Mouse (Mus musculus): ENCODE results near the gene Hoxb4.

DNA sequence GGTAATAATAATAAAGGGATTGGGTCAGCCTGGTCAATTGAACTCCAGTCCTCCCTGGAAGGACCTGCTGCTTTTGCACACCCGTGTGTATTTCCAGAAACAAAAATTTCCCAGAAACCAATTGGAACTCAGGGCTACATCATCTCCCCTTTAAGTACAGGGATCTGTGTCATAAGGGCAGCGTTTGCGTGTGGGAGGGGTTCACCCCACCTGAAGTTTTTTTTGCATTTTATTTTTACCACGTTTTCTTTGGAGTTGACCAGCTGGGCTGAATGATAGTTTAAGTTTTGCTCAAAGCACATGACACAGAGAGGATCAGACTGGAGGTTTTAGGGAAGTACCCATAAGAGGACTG is 24.5 kb downstream of the Hoxb4 start:
- TF ChIP-seq KAT2A (IDR thresholded peaks at IDR 0.05; ENCODE audit: insufficient replicate concordance, low read length): no peak
- TF ChIP-seq MAZ (IDR thresholded peaks at IDR 0.05; ENCODE audit: low read depth, low read length): no peak
